Comparison of ENCODE assay signal across 10 mouse cellular contexts in the genomic region with DNA sequence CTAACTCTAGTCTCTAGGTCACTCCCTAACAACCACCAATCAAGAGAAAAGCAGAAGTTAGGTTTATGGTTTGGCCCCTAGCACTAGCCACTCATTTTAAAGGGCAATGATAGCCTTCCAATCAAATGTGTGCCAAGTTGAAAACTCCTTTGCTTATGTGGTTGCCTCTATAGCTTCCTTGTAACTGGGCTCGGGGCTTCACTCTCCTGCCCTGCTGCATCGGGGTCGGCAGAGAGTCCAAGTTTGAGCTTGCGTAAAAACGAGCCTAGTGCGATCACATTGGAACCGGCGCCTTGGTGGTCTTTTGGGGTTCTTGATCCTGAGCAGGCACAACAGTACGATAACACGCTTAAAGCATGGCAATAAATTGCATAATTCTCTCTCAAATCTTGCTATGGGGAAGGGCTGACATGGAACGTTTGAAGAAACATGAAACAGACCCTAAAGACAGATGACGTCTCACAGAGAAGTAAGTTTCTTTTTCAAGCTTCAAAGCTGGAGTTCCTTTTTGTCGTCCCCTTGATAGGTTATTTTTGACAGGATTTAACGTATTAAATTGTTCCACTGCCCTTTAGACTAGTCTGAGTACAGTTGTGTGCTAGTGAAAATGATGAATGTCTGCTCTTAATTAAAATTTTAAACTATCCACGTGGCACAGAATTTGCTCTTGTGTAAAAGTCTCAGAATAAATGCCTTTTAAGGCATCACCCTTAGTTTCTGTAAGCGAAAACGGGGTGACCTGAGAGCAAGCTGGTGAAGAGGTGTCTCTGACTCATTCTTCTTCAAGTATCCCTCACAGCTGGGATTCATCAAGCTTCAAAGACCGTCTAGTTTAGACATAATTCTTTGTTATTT. TPM values are rescaled to one million over a fixed set of nuclear protein-coding genes. Genes with fewer than 3 reads are reported as not detected.
A peak's percentile ranks its signal among the peaks of the same experiment; 100 is the strongest.
DNase-seq lines count a peak whose midpoint lies in the region; ATAC-seq and TF ChIP-seq lines count a peak whose summit lies in the region.
"Had no signal": no experiment of that assay in that cellular context is flagged by ENCODE, and none has a peak within 500 bp of the region (broad histone marks: within the 10 kb centered on the region; RNA-seq: fewer than 3 reads in every experiment).

No protein-coding gene starts in this region.

- H3K4me3 ChIP-seq in heart, postnatal 0 days (ENCODE audit: low read depth, low read length): no peak overlapping the region
- H3K4me3 ChIP-seq: hindbrain, embryonic 13.5 days had no signal

- no peak for TF ChIP-seq EP300 in heart, postnatal 0 days (IDR thresholded peaks at IDR 0.05; ENCODE audit: low read depth)

- no peak overlapping the region for H3K27ac ChIP-seq in heart, postnatal 0 days (ENCODE audit: low read depth)
- H3K27ac ChIP-seq: hindbrain, embryonic 13.5 days had no signal

- H3K4me1 ChIP-seq in heart, postnatal 0 days (ENCODE audit: control insufficient read depth, insufficient read depth): no peaks in the 10 kb centered on the region
- H3K4me1 ChIP-seq: hindbrain, embryonic 13.5 days had no signal

- no peak overlapping the region for H3K9ac ChIP-seq in heart, postnatal 0 days (replicated peaks; ENCODE audit: low read depth, low read length)
- H3K9ac ChIP-seq: hindbrain, embryonic 13.5 days had no signal

- intact Hi-C loops in left cerebral cortex, postnatal 4 days (cut with DNase I): no loop called here

- H3K36me3 ChIP-seq in heart, postnatal 0 days (replicated peaks; ENCODE audit: control insufficient read depth, insufficient read depth, low read length): no peaks in the 10 kb centered on the region
- H3K36me3 ChIP-seq: hindbrain, embryonic 13.5 days had no signal

- no peaks in the 10 kb centered on the region for H3K27me3 ChIP-seq in heart, postnatal 0 days (ENCODE audit: control insufficient read depth, insufficient read depth, low read length)
- H3K27me3 ChIP-seq: hindbrain, embryonic 13.5 days had no signal

- no peak for DNase-seq in heart, postnatal 0 days (ENCODE audit: low spot score)
- no peak for DNase-seq in heart, adult 9 months (ENCODE audit: low spot score in 2 of 2)
- peak; percentile 48 for DNase-seq in CD4-positive, CD25-positive, alpha-beta regulatory T cell, adult 2 months (ENCODE audit: low read depth, low spot score)
- DNase-seq in left cerebral cortex, postnatal 4 days: no peak
- no peak for DNase-seq in right cerebral cortex, adult 2 months (ENCODE audit: low spot score in 2 of 2)
- DNase-seq in kidney, adult 9 months: no peak
- DNase-seq: gastrocnemius, postnatal 10 days had no signal

- peak overlapping the region; percentile 13; the same call in 1 of the 2 replicates for H3K4me2 ChIP-seq in heart, postnatal 0 days (ENCODE audit: low read depth, low read length)
- H3K4me2 ChIP-seq: hindbrain, embryonic 13.5 days had no signal

- TF ChIP-seq CTCF in heart, postnatal 0 days (IDR thresholded peaks at IDR 0.05; ENCODE audit: low read depth): no peak

- no peak for ATAC-seq in heart, postnatal 0 days (ENCODE audit: insufficient read depth, low read depth)
- ATAC-seq in granulocyte monocyte progenitor cell, adult 5-6 weeks (replicated peaks; ENCODE audit: poor library complexity, severe bottlenecking): peak; percentile 81
- peak; percentile 70 for ATAC-seq in megakaryocyte progenitor cell, adult 5-6 weeks (replicated peaks; ENCODE audit: poor library complexity)

- no peaks in the 10 kb centered on the region for H3K9me3 ChIP-seq in heart, postnatal 0 days (replicated peaks; ENCODE audit: control insufficient read depth, low read length)
- H3K9me3 ChIP-seq: hindbrain, embryonic 13.5 days had no signal

- WGBS in heart, postnatal 0 days: 68% methylated on average over 18 of the region's 18 CpGs

RNA-seq across cellular contexts. Expression of a gene that starts 52.0 kb away (rescaled TPM):
- total RNA-seq in heart, postnatal 0 days (2014; rRNA removed; ENCODE audit: low replicate concordance): 4.1 TPM in 1 of 2 replicates, not detected in the other
- 0.08 and 0.36 TPM in 2 replicates for polyA plus RNA-seq in heart, postnatal 0 days (2015; fragmentation: Nextera tagmentation; extraction: Ambion mirVana)
- 1.3 TPM in 1 of 2 replicates, not detected in the other for total RNA-seq in granulocyte monocyte progenitor cell, adult 5-6 weeks (2014; fragmentation: Nextera tagmentation)
- total RNA-seq in granulocyte monocyte progenitor cell, adult 5-6 weeks (2017): 0.62 TPM in 1 of 2 replicates, not detected in the other
- total RNA-seq in megakaryocyte progenitor cell, adult 5-6 weeks (2015): 1.2 and 1.4 TPM in 2 replicates
- 0.17 TPM in 1 of 2 replicates, not detected in the other for total RNA-seq in megakaryocyte progenitor cell, adult 5-6 weeks (2017)
- total RNA-seq in left cerebral cortex, postnatal 4 days (2021): under 1 TPM; 0.64 to 0.86 TPM

RNA-seq across cellular contexts. Expression of a gene that starts 52.2 kb away (rescaled TPM):
- total RNA-seq in heart, postnatal 0 days (2014; rRNA removed; ENCODE audit: low replicate concordance): 1.3 and 2.3 TPM in 2 replicates
- 2.7 and 4.3 TPM in 2 replicates for polyA plus RNA-seq in heart, postnatal 0 days (2015; fragmentation: Nextera tagmentation; extraction: Ambion mirVana)
- total RNA-seq in granulocyte monocyte progenitor cell, adult 5-6 weeks (2014; fragmentation: Nextera tagmentation): 29.3 TPM in 2 replicates
- total RNA-seq in granulocyte monocyte progenitor cell, adult 5-6 weeks (2017): 15.6 and 16.7 TPM in 2 replicates
- total RNA-seq in megakaryocyte progenitor cell, adult 5-6 weeks (2015): 47.3 and 62.2 TPM in 2 replicates
- total RNA-seq in megakaryocyte progenitor cell, adult 5-6 weeks (2017): 23.2 and 23.5 TPM in 2 replicates
- total RNA-seq in left cerebral cortex, postnatal 4 days (2021): 10 to 100 TPM; 34.3 to 44.2 TPM
